Mouse (Mus musculus): Measurements from ENCODE around the gene Itpkb. TPM values are rescaled to one million over a fixed set of nuclear protein-coding genes. Genes with fewer than 3 reads are reported as not detected.

Gene Itpkb
- total RNA-seq, 4 experiments from 2014 or later: 64.4 to 99.3 (median 78.9) TPM

DNA sequence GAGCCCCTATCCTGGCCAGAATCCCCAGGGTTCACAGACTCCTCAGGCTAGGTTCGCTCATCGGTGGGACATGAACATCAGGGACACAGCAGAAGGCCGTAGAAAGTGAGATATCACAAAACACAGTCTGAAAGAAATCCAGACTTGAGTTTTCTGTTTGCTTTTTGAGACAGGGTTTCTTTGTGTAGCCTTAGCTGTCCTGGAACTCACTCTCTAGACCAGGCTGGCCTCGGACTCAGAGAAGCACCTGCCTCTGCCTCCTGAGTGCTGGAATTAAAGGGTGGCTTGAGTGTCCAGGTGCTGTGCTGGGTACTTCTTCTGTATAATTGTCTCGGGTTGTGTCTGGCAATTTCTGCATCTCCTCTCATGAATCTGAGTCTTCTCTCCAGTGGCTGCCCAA lies 14.8 kb downstream of the Itpkb start:
- DNase-seq: no peak

GRCm38 (mm10) chr1:180347059-180347458 lies 16.8 kb downstream of the Itpkb start:
- DNase-seq: no peak

DNA sequence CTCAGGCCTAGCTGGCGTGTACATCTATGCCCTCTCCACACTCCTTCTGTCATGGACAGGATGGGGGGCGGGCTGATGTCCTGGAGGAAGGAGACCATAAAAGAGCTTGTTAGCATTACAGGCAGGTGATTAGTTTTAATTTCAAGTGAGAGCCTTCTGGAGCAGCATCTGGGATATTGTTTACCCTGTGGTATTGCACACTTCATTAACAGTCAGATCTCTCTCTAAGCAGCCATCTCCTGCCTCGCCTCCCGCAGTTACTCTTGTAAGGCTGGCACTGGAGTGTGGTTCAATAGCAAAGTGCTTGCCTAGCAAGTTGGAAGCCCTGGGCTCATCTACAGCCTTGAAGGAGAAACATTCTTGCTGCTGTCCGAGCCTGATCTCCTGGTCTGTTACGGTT lies 17.6 kb downstream of the Itpkb start:
- DNase-seq: no peak

DNA sequence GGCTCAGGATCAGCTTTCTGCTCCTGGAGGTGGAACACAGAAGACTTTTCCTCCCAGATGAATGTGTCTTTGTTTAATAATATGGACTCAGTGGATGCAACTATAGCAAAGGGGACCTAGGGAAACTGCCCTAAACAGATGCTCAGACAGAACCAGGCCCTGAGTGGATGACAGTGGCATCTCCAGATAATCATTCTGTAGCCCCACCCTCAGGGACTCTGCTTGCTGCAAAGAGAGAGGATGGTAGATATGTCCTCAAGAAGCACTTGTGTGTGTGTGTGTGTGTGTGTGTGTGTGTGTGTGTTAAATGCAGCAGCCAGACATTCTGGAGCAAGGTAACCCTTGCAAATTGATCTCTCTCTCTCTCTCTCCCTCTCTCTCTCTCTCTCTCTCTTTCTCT lies 18.8 kb downstream of the Itpkb start:
- no peak for DNase-seq

GRCm38 (mm10) chr1:180352258-180352657 lies 22.0 kb downstream of the Itpkb start:
- no peak for DNase-seq

GRCm38 (mm10) chr1:180354129-180354528 lies 23.8 kb downstream of the Itpkb start:
- DNase-seq: no peak

- DNase-seq: no peak
These were observed 24.9 kb downstream of the Itpkb start for GRCm38 (mm10) chr1:180354976-180355730.

DNA sequence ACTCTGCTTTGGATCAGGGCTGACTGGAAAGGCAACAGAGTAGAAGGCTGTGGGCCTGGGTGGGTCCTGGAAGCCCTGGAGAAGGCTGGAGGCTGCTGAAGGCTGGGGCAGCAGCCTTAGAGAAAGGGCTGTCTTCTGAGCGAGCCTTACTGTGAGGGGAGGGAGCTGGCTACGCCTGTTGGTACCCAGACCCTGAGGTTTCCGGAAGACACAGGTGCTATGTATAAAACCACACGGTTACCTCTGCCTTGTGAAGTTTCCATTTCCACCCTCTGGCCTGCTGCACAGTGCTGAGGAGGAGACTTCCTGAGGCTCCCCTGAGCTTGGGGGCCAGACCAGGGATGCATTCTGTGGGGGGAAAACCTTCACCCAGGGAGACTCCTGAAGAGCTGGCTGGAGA lies 25.9 kb downstream of the Itpkb start:
- no peak for DNase-seq

DNA sequence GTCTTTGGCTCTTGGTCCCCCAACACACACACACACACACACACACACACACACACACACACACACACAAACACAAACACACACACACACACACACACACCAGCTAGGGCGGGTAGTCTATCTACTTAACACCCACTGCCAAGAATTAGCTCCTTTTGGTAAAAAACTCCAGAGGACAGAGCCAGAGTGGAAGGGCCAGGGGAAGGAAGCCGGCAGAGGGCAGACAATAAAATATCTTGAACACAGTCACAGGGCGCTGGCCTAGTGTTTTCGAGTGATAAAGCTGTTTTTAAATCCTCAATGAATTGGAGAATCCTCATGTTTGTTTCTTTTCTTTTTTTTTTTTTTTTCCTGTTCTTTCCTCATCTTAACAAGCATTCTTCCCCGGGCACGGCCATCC lies 26.6 kb downstream of the Itpkb start:
- DNase-seq: no peak

- DNase-seq: no peak
These were observed 27.6 kb downstream of the Itpkb start for GRCm38 (mm10) chr1:180357893-180358331.

DNA sequence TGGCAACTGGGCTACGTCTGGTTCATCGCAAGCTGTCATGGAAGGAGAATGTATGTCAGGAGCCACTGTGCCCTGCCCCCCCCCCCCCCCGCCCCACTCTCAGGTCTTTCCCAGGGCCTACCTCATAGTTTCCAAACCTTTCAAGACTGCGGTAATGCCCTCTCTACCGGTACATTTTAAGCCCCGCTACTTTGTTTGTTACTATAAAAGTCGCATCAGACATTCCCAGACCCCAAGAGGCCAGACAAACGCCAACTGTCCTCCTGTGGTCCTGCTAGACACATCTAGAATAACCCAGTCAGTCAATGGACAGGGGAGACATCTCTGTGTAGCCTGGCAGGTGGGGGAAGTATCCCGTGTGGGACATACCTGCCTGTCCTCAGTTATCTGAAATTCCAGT lies 28.2 kb downstream of the Itpkb start:
- no peak for DNase-seq

- no peak for DNase-seq
These were observed 29.0 kb downstream of the Itpkb start for GRCm38 (mm10) chr1:180359311-180359710.

DNA sequence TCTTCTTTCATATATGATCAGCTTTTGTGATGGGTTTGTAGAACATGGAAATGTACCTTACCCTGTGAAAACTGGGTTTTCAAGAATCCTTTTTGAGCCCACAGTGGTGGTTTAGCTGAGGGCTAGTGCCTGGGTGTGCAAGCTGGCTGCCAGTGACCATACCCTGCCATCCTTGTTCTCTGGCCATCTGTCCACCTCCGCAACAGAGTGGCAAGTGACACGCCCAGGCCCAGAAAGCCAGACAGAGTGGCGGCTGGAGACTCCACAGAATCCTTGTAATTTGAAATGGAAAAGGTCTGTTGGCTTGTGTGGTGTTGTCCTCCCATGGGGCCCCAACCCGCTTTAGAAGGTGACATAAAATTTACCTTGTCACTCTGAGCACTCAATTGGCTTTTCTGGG lies 31.9 kb downstream of the Itpkb start:
- DNase-seq: no peak

DNA sequence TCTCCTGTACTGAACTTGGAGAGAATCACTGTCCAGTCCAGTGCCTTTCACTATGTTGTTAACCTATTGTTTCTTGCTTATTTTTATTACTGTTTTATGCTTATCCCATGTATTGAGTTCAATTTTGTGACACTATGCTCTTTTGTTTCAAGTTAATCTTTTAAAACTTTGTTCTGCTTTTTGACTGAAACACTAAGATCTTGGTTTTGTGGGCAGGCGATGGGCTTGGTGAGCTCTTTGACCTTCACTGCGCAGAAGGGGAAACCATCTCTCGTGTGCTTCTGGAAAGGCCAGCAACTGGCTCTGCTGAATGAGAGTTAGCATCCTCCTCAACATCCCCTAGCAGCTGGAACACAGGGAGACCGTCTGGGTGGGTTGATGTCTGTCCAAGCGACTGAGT lies 32.6 kb downstream of the Itpkb start:
- DNase-seq: no peak

GRCm38 (mm10) chr1:180363317-180363716 lies 33.0 kb downstream of the Itpkb start:
- no peak for DNase-seq

- peak; percentile 71 for DNase-seq
These were observed 33.7 kb downstream of the Itpkb start for GRCm38 (mm10) chr1:180364005-180364404.

GRCm38 (mm10) chr1:180364720-180365119 lies 34.4 kb downstream of the Itpkb start:
- no peak for DNase-seq

- DNase-seq: peak; percentile 92
These were observed 35.0 kb downstream of the Itpkb start for GRCm38 (mm10) chr1:180365180-180365810.

- no peak for DNase-seq
These were observed 35.9 kb downstream of the Itpkb start for GRCm38 (mm10) chr1:180365983-180366811.

- DNase-seq: no peak
These were observed 36.8 kb downstream of the Itpkb start for GRCm38 (mm10) chr1:180367045-180367619.

GRCm38 (mm10) chr1:180367626-180368025 lies 37.3 kb downstream of the Itpkb start:
- no peak for DNase-seq

GRCm38 (mm10) chr1:180368112-180368511 lies 37.8 kb downstream of the Itpkb start:
- no peak for DNase-seq

GRCm38 (mm10) chr1:180368646-180369045 lies 38.4 kb downstream of the Itpkb start:
- DNase-seq: no peak

All from adrenal gland, adult 8-10 months (tissue).